Mouse (Mus musculus) telencephalon, adult 2 months (tissue): ENCODE measurements at regions not wholly inside any gene's neighbourhood (a gene's known extent, or its start where the extent isn't known, plus 50 kb on each side); places are given as distances from the start of the nearest gene placed in this dataset.

Source experiments
- DNase-seq: peaks from one replicate; pipeline ENCODE4 v3.0.0-alpha.2; 2011; ENCODE audit warnings: low read depth, low spot score

DNA sequence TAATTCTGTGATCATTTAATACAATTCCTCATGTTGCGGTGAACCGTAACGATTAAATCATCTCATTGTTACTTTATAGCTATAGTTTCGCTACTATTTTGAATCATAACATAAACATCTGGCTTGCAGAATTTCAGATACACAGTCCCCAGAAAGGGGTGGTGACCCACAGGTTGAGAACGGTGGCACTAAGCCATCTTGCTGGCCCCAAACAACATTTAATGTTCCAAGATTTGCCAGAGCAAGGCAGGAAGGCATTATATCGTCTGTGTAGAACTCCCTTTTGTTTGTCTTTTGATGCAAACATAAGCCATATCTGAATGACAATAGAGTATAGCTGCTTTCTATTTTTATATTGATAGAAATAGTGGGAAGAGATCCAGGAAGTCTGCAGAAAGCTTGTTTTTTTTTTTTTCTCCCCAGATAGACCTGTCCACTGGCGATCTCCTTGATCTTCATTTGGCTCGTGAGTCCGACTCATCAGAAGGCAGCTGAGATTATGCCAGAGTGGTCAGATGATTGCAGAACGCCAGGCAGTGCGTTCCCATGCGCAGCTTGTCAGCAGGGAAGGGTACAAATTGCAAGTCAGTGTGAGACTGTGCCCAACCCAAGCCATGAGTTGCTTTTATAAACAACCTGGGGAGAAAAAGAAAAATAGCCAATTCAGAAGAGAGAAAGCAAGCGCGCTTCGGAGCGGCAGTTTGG, 213.9 kb downstream of the Dok5 start:
- no peak for DNase-seq

DNA sequence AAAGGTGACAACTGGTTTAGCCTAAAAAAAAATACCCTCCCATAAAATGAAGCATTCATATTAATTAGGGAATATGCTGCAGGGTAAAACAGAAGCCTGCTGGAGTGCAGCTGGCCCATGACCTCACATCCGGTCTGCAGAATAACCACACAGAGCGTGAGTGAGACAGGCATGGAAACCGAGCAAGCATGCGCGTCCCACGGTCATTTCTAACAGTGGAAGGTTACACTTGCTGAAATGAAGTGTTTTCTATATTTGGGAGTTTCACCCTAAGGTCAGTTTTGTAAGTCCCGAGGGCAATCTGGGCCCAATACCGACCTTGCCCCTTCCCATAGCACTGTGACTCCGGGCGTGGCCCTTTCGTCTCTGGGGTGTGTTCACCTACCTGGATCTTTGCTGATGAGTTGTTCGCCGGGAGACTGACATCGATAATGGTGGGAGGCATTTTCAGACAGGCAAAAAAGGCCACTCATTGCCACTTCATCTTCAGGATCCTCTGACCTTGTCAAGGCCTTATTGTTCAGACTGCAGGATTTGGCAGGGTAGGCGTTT, 214.6 kb downstream of the Dok5 start:
- no peak for DNase-seq

DNA sequence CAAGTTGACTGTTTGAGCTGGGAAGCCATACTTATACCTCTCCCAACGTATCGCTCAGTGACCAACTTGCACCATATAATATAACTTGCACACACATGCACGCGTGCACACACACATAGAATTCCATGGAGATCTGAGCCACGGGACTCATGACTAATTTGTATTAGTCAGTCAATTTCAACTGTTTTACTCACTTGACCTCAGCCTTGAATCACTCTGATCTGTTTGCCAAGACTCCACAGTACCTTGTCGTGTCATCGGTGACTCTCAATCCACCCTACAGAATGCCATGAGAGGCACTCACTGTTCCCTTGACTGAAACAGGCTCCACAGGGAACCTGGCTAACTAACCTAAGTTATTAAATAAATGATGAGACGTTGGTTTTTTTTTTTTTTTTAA, 215.6 kb downstream of the Dok5 start:
- DNase-seq = no peak

DNA sequence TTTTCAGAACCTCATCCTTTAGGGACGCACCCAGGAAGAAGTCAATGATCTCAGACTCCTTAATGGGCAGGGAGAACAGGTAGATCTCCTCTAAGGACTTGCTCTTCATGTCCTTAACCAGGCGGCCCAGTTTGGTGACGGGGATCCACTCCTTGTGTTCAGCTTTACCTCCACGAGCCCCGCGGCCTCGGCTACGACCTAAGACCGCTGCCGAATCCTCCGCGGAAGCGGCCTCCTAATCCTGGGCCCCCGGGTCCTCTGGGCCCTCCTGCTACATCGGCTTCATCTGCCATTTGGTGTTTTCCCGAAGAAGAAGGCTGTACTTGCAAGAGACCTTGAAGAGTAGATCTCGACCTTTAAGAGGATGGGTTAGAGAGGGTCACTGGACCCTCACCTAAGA, 223.0 kb downstream of the Dok5 start:
- DNase-seq = no peak

DNA sequence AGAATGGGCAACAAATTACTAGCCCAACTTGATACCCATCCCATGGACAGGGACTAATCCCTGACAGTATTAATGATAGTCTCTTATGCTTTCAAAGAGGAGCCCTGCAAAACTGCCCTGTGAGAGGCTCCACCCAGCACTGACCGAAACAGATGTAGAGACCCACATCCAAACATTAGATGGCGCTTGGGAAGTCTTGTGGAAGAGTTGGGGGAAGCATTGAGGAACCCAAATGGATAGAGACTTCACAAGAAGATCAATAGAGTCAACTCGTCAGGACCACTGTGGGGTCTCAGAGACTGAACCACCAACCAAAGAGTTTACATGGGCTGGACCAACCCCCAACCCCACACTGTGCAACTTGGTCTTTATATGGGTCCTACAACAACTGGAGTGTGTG, 225.2 kb downstream of the Dok5 start:
- no peak for DNase-seq

DNA sequence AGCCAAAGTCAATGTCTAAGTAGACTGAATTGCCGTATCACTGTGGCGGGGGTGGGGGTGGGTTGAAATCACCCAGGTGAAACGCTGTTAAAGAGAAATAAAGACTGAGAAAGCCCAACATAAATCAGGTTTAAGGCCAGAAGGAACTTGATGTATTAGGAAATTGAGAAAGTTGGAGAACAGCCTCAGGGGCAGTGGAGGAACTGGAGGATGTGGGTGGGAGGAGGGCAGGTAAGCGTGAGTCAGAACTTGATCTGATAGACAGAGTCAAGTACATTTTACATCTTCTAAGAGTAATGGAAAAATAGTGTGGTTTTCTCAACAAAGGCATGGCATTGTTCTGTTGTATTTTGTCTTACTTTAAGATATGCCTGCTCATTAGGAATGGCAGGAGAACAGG, 228.8 kb downstream of the Dok5 start:
- DNase-seq = no peak

DNA sequence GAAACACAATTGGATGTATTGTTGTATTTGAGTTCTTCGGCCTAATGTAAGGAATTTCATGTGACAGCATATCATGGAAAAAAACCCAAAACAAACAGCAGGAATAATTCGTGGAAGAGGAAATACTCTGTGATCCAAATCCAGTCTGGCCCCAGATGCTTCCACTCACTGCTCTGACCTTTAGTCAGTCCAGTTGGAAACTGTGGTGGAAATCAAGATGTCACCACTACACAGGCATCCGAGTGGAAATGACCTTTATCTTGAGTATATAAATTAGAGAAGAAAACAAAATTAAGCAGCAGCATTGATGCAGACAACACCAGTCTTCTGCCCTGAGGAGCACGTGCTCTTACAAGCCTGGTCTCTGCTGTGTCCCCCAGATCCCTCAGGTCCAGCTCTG, 230.9 kb downstream of the Dok5 start:
- DNase-seq = no peak

DNA sequence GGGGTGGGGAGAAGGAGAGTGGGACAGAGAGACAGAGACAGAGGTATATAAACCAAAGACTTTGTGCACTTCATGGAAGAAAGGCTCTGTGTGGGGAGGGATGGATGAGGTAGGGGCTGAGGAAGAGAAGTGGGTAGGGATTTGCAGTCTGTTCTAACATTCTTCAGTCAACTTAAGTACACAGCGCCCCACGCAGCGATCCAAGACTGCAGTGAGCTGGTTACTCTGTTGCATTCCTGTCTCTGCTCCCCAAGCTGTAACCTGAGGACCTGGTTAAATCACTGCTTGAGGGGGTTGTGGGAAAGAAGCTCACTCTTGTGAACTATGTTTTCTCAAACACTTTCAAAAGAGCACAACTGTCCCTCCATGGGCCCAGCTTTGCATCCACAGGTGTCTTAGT, 237.8 kb downstream of the Dok5 start:
- no peak for DNase-seq

DNA sequence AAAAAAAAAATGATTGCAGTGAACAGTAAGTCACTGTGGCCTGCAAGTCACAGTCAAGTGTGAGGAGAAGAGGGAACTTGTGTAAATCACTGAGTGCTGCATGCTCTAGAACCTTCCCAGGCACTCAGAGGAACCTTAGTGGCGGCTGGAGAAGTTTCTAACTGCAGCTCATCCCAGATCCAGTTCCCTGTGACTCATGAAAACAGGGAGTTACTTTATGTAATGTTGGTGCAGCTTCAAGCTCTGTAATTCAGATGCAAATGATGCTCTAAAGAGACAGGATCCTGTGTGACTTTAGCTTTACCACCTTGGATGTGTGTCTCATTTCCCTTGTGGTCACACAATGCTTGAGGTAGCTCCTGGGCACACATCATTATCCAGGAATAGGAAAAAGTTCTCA, 253.8 kb downstream of the Dok5 start:
- peak; percentile 8 for DNase-seq

DNA sequence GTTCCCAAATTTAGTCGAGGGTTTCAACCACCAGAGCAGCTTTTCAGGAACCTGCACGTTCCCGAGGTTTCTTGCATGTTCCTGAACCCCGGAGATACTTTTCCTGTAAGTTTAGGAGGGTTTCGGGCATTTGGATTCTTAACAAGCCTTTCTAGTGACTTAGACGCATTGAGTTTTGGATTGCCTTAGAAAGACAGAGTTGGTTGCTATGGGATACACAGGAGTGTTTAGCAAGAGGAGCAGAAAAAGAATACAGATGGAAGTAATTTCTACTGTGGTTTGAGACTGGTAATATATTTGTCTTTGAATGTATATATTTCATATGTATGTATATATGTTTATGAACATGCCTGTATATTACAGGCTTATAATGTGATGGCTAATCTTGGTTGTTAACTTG, 266.8 kb downstream of the Dok5 start:
- DNase-seq = peak; percentile 5

DNA sequence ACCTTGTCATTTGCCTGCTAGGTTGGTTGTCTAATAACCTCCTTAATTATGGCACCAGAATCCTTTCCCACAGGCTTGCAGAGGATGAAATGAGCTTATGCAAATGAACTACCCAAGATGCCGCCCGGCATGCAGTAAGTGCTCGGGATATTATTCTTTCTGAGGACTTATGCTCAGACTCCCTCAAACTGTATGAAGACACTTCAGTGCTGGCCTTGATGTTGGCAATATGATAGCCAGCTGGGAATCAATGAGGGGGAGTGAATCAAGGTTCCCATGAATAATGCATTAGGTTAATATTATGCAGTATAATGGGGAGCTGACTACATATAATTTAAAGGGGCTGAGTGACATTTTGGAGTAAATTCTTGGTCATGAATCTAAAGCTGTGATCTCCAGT, 268.6 kb downstream of the Dok5 start:
- DNase-seq = no peak

DNA sequence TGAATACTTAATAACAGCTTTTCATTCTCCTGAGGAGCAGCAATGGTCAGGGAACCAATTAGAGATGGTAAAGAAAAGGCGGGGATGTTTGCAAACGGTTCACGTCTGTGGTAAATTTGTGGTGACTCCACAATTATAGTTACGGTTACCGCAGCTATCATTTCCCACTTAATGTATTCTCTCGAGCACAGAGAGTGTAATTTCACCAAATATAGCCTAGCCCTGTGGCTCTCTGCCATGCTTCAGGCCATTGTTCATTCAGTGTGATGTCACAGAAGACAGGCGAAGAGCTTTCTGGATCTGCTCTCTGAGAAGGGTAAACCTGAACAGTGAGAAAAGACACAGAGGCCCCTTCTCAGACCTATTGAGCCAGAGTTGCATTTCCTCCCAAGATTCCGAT, 296.9 kb downstream of the Dok5 start:
- no peak for DNase-seq
